Mouse (Mus musculus): ENCODE data around the gene Nos1.

- TF ChIP-seq CTCF (IDR thresholded peaks at IDR 0.05; ENCODE audit: low read depth) (no peak), EP300 (IDR thresholded peaks at IDR 0.05; ENCODE audit: low read depth) (no peak)
Measured at GRCm38 (mm10) chr5:117764496-117764895, 16.3 kb upstream of the Nos1 start.

Data from heart, postnatal 0 days (tissue).